Mouse (Mus musculus): ENCODE data around the gene Keap1.
"Not testable (repeated sequence)": the region's sequence is repeated elsewhere in the genome, so short reads cannot be mapped to it uniquely, and the experiment has no call there.

The Keap1 gene

DNA sequence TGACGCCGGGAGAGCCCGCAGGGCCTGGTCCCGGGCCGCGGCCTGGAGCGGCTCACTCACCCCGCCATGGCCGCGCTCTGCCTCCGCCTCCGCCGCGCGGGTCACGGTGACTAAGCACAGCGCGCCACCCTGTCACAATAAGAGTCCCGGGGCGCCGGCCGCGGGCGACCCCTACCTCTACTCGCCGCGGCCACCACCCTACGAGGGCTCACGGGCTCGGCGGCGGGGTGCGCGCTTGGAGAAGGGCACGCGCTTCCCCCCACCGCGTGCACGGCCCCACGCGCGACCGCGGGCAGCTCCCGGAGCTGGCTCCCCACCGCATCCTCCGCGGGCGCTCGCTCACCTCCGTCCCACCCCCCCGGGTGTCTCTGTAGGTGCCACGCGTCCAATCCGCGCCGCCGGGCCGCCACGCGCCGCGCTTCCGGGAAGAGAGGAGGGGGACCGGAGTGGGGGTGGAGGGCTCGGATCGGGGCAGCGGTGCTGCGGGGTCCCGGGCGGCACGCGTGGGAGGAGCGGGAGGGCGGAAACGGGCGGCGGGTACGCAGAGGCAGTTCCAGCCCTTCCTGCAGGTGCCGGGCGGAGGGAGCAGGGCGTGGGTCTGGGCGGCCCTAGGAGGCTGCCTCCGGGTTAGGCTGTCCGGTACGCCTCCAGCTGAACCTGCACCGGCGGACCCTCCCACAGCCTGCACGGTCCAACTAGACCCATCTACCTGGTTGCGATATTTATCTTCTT lies at the start of gene Keap1:
TSS of gene Keap1 (minus strand) at position 629 of the 732 bp plus-strand sequence.
- peak; percentile 58 for DNase-seq (ENCODE audit: low spot score)

DNA sequence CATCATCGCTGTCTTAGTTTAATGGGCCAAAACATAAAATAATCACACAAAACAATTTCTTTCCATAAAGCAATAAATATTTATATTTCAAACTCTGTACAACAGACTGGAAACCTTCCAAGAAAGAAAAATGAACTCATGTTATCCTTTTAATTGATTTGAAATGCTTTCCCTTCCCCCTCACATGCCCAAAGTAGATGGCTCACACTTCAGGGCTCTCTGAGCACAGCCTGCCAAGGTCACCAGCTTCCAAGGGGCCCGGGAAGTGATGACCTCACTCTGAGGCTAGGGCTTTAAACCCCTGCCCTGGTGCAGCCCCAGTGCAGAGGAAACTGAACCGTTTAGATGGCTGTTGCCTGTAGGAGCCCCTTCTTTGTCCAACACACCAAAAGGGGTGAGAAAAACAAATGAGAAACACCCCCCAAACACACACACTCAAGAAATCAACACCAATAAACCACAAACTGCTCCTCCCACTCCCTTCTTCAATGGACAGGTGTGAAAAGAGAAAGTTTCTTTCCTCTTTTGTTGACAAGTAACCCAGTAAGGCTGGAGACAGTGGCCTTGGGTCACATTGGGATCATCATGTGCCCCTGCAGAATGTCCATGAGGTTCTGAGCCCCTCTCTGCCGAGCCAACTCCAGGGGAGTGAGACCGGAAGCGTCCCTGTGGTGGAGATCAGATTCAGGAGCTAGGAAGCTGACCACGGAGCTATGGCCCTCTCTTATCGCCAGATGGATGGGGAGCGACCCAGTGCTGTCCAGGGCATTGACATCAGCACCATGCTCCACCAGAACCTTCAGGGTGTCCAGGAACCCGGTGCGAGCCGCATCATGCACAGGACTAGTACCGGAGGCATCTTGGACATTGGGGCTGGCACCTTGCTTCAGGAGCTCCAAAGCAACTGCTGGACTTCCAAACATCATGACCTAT lies 49.5 kb upstream of the Keap1 start:
- DNase-seq (ENCODE audit: low spot score) = peak; percentile 39

DNA sequence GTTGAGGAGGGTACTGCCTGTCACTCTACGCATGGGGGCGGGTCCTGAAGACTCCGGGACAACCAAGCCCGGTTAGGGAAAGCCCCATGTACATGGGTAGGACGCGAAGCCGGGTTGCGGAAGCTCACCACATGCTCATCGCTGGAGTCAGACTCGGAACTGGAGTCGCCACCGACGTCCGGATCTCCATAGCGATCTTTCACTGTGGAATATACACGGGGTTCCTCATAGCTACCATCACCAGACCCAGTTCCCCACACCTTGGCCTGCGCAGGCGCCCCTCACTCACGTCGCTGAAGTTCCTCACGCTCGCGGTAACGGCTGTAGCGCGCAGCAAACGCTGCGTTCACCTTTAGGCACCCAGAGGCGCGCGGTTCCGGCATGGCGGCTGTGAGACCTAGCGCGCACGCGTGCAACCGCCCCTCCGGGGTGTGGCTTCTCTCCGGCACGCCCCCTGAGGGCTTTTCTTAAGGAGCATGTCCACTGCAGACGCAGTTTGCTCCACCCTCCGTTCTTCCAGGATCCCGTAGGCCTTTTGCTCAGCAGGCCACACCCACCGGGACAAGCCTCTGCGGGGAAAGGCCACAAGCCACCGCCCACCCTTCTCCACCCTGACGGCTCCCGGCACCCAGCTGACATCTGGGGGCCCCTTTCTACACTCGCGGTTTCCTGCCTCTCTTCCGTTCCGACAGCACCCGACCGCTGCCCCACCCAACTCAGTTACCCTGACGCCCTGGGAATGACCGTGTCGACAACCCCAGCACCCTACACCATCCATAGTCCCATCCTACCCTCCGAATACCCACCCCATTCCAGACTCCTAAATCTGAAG lies 48.6 kb upstream of the Keap1 start, which contains the start of gene Kri1:
TSS of gene Kri1 (minus strand) at position 399 of the 832 bp plus-strand sequence.
- peak; percentile 98 for DNase-seq (ENCODE audit: low spot score)

DNA sequence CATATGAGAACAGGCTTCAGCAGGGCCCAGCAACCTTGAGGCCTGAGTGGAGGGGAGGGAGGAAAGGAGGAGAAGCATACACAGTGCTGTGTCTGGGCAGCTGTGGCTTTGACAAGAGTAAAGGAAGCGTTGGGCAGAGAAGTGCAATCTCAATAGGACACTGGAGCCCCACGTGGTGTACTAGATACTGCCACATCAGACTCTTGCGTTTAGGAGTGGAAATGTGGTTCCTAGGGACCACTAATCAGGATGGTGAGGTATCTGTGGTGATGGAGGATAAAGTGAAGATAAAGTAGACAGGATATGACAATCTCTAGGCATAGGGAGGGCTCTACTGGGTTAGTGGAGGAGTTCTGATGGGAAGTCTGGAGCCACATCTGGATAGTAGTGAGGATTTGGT lies 47.6 kb upstream of the Keap1 start:
- no peak for DNase-seq (ENCODE audit: low spot score)

DNA sequence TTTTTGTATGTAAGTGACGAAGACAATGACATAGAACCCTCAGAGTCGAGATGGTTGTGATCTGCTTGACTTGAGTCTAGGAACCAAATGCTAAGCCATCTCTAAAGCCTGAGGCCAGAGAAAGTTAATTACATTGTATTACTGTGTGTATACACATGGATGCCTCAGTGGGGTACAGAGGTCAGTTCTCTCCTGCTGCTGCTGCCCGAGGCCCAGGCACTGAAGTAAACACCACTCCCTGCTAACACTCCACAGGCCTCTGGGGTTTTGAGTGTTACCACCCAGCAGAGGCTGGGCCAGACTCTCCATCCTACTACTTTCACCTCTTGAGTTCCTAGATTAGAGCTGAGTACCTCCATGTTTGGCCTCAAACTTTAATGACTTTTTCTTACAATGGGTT lies 44.8 kb upstream of the Keap1 start:
- DNase-seq (ENCODE audit: low spot score) = no peak

DNA sequence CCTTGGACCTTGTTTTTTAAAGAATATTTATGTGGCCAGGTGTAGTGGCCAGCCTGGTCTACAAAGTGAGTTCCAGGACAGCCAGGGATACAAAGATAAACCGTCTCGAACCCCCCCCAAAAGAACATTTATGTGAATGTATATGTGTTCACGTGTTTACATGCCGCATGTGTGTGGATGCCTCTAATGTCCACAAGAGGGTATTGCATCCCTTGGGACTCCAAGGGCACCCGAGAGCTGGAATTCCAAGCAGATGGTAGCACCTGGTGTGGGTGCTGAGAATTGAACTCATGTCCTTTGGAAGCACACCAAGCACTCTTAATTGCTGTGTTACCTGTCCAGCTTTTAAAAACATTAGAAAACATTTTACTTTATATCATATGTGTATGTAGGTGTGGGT lies 44.4 kb upstream of the Keap1 start:
- no peak for DNase-seq (ENCODE audit: low spot score)

DNA sequence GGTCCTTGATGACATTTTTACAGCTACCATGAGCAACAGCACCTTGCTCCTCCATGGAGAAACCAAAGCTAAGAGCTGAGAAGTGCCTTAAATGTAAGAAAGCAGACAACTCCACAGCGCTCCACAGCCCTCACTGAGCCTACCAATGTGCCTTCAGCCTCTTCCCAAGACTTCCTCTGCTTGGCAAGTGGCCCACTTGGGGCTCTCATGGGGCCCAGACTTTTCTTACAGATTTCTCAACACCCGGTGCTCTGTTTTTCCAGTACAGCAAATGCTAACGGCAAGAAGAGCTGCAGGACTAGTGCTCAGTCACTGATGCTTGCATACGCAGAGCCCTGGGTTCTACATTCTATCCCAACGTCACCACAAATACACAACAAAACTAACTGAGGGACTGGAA lies 38.6 kb upstream of the Keap1 start:
- peak; percentile 78 for DNase-seq (ENCODE audit: low spot score)

DNA sequence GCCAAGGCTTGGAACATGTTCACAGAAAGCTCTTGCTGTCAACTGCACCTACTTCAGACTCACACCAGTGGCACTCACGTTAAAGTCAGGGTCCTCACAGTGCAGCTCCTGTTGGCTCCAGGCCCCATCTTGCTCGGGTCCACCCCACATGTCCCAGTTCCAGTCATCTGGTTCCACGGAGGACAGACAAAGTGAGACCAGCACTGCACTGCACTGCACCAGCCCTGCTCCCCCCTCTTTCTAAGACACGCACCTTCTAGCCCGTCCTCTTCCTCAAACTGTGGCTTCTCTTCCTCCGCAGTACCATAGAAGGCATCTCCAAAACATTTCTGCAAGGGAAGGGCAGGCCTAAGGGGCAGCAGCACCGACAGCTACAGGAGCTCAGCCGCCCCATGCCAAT lies 37.1 kb upstream of the Keap1 start:
- no peak for DNase-seq (ENCODE audit: low spot score)

DNA sequence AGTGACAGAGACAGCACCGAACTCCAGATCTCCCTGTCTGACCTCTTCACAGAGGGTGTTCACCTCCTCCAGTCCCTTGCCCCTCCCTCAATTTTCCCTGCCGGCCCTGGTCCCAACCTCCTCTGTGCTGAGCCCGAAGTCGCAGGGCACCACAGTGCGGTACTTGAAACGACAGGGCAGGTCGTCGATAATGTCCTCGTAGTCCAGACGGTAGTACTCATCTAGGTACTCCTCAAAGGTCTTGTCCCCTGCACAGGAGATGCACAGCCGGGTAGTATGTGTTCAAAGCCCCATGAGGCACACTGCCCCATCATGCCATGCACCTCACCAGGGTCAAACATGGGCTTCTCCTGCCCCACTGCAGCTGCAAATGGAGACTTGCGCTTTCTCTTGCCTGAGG lies 36.6 kb upstream of the Keap1 start:
- DNase-seq (ENCODE audit: low spot score) = no peak

DNA sequence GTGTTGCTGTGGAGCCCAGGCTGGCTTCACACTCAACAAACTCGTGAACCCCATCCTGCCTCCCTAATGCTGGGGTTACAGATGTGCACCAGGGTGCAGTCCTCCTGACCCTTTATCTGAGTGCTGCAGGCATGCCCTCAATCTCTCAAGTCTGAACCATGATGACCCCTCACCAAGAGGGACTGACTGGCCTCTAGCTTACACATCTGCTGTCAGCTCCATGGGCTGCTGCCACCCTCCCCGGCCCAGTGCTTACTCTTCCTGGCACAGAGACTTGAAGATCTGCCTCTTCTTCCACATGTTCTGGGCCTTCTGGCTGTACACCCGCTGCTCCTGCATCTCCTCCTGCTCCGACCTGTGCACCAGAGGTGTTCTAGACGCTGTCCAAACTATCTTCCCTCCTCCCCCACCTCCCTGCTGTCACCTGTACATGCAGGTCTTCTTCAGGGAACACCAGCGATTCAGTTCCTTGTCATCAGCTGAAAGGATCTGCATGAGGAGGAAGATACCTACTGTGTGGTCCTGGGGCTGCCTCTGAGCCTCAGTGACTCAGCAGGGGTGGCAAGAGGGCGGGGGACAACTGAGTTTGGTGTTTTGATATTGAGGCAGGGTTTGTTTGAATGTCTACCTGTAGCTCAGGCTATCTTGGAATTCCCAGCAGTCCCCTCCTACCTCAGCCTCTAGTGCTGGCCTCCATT lies 36.0 kb upstream of the Keap1 start:
- no peak for DNase-seq (ENCODE audit: low spot score)

DNA sequence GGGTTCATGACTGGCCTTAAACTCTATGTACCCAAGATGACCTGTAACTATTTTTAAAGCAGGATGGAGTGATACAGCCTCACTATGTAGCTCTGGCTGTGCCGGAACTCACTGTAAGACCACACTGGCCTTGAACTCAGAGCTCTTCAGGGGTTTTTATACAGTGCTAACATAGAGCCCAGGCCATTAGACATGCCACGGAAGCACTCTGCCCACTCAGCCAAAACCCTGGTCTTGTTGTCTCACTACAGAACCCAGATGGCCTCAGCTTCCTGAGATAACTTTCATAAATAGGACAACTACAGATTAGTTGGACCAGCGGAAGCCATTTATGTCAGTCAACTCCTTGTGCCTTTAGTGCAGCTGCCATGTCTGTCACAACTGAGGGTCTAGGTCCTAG lies 35.2 kb upstream of the Keap1 start:
- no peak for DNase-seq (ENCODE audit: low spot score)

DNA sequence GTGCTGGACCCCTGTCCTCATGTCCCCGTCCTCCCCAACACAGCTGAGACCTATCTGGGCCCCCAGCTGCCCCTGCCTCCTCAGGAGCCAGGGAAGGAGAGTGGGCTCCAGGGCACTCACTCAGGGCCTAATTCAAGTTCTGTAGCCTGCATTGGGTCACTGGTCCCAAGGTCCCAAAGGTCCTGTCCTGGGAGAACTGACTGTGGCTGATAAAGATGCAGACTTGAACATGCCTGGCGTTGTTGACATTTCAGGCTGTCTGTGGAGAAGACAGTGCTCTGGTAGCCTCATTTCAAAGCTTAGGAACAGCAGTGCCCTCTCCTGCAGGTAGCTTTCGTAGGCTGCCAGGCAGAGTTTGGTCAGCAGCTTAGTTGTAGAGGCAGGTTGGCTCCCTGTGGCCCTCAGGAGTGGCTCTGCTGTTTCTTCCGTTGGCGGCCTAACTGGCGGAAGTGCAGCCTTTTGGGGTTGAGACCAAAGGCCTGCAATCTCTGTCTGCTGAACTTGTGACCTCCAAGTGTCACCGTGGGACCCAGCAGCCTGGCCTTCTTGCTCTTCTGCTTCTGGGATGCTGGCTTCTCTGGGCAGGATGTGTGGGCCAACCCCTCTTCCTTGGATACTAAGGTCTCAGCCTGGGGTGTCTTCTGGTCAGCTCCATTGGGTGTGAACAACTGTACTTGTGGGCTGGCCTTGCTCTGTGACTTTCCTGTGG lies 34.5 kb upstream of the Keap1 start:
- no peak for DNase-seq (ENCODE audit: low spot score)

DNA sequence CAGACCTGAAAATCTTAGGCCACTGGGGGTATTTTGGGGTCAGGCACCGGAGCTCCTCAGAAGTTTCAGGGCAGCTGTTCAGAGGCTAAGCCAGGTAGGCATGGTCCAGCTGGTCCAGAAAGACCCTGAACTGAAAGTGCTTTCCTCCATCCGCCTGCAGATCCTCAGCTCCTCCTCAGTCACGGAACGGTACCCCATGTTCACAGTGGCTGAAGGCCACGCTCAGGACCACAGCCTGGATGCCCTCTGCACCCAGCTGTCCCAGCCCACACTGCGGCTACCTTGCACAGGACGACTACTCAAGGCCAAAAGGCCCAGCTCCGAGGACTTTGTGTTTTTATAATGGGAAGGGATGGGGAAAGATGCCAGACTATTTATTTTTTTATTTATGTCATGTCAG lies 33.9 kb upstream of the Keap1 start:
- no peak for DNase-seq (ENCODE audit: low spot score)

DNA sequence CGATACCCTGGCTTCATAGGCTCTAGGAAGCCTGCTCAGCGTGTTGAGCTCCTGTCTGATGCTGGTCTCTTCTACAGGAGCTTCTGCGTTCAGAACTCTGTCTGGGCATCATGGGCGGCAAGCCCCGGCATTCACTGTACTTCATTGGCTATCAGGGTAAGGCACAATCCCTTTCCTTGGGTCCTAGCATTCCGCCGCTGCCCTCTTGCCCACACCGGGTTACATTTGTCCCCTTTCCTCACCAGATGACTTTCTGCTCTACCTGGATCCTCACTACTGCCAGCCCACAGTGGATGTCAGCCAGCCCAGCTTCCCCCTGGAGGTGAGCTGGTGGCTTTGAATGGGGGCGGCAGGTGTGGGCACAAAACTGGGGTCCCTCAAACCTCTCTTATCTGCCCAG lies 33.2 kb upstream of the Keap1 start:
- no peak for DNase-seq (ENCODE audit: low spot score)

DNA sequence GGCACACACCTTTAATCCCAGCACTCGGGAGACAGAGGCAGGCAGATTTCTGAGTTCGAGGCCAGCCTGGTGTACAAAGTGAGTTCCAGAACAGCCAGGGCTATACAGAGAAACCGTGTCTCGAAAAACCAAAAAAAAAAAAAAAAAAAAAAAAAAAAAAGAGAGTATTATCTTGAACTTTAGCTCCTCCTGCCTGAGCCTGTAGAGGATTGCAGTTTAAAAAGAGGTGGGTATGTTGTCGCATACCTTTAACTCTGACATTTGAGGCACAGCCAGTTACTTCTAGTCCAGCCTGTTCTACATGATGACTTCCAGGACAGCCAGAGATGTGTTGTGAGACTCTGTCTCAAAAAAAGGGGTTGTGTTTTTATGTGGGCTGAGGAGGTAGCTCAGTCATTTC lies 30.4 kb upstream of the Keap1 start:
- not testable (repeated sequence) for DNase-seq (ENCODE audit: low spot score)

DNA sequence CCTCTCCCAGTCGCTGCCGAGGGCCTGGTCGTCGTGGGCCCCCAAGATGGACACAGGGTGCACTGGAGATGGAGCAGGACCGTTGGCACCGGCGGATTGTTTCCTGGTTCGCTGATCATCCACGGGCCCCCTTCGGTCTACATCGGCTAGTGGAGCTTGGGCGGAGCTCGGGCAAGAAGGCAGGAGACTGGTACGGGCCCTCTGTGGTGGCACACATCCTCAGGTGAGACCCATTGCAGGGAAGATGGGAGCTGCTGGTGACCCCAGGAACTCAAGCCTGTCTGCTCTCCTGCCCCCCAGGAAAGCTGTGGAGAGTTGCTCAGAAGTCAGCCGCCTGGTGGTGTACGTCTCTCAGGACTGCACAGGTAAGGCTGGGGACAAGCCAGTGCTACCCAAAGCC lies 29.1 kb upstream of the Keap1 start:
- no peak for DNase-seq (ENCODE audit: low spot score)

DNA sequence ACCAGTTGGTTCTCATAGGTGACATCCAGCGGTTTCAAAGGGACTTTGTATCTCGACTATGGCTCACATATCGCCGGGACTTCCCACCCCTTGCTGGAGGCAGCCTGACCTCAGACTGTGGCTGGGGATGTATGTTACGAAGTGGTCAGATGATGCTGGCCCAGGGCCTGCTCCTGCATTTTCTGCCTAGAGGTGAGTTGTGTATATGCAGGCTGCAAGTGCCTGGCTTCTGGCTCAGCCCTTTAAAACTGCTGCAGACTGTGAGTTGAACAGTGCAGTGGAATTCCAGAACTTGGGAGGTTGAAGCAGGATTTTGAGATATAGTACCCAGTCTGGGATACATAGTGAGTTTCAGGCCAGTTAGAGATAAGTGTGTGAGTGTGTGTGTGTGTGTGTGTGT lies 27.7 kb upstream of the Keap1 start:
- no peak for DNase-seq (ENCODE audit: low spot score)

DNA sequence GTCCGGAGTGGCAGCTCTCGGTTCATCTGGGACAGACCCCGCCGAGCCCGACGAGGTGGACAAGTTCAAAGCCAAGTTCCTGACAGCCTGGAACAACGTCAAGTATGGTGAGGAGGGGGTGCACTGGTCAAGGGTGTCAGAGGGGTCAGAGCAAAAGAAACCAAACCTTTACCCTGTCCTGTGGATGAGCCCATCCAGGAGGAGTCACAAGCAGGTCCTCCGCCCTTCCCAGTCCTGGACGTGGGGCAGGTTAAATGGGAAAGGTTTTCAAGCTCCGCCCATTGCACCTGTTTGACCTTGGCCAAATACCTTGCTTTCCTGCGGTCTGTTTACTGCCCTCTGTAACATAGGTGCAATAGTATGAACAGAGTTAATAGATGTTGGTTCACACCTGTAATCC lies 26.4 kb upstream of the Keap1 start:
- DNase-seq (ENCODE audit: low spot score) = no peak

DNA sequence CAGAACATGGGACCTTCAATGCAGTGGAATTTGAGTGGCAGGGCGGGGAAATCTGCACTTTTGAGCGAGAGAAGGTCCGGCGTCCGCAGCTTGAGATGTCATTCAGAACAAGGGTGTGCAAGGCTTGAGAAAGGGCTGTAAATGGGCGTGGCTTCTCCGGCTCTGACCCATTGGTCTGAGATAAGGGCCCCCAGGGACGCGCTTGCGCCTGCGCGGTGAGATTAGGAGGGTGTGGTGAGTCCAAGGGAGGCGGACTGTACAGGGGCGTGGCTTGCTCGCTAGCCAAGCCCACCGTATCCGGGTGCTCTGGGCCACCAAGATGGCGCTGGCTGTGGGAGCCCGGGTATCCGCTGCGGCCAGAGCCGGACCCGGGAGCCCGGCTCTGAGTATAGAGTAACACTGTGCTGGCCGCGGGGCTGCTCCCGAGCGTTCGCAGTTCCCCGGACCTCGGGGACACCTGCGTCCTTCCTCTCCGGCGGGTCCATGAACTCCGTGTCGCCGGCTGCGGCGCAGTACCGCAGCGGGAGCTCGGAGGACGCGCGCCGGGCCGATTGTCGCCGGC lies 25.9 kb upstream of the Keap1 start, which contains the start of gene Atg4d:
TSS of gene Atg4d (plus strand) at position 294 of the 562 bp plus-strand sequence.
- peak; percentile 99 for DNase-seq (ENCODE audit: low spot score)

DNA sequence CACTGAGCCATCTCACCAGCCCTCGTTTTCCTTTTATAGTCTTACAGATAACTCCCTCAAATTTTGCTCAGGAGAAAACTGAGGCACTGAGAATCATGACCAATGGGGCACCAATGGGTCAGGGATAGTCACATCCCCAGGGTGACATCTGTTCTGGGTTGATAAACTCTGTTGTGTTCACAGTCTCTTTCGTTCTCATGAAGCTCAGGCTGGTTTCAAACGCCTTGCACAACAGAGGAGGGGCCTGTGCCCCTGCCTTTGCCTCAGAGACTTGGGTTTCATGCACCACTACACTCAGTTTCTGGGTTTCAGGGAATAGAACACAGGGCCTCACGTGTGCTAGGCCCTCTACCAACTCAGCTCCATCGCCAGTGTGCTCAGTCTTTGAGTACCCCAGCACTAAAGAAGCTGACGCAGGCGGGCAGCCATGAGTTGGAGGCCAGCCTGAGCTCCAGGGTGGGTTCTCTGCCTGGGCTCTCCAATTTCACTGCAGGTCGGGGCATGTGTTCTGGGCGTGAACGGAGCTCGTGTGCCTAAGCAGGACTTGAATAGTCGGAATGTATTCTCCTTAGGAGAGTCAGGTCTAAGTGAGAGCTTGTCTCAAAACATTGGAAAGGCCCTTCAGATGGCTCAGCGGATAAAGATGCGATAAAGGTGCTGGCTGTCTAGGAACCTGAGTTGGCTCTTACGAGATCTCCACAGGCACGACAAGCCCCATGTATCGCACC lies 25.3 kb upstream of the Keap1 start:
- DNase-seq (ENCODE audit: low spot score) = no peak

Data from adipocyte (in vitro differentiated cells).